Mouse (Mus musculus) stomach, postnatal 0 days (tissue): ENCODE data around the gene Traf2. TPM values are rescaled to one million over a fixed set of nuclear protein-coding genes. Genes with fewer than 3 reads are reported as not detected.
A peak's percentile ranks its signal among the peaks of the same experiment; 100 is the strongest.

Experiments
- ATAC-seq: fragments of 200-750 bp; cut with Nextera tagmentation; 2 replicates; pipeline ENCODE4 v1.8.0; 2017; ENCODE audit not compliant: low FRiP score, low TSS enrichment
- DNase-seq: peaks from one replicate; pipeline ENCODE4 v3.0.0-alpha.2; 2016; ENCODE audit warnings: low spot score
- H3K27ac ChIP-seq: fragments of 300-500 bp; sonication (generic); replicated peaks from 2 replicates; pipeline ENCODE4 v1.5.1; 2014; ENCODE audit warnings: mild to moderate bottlenecking, control low read depth
- H3K27me3 ChIP-seq: fragments of 300-500 bp; sonication (generic); 2 replicates; pipeline ENCODE4 v1.6.1; 2014; ENCODE audit warnings: low read length; ENCODE audit not compliant: control insufficient read depth, insufficient read depth
- H3K36me3 ChIP-seq: fragments of 300-500 bp; sonication (generic); 2 replicates; pipeline ENCODE4 v1.6.1; 2014; ENCODE audit warnings: low read length, mixed read lengths; ENCODE audit not compliant: control insufficient read depth, insufficient read depth
- H3K4me1 ChIP-seq: fragments of 300-500 bp; sonication (generic); replicated peaks from 2 replicates; pipeline ENCODE4 v1.6.1; 2014; ENCODE audit warnings: antibody characterized with exemption; ENCODE audit not compliant: control insufficient read depth, insufficient read depth
- H3K4me2 ChIP-seq: fragments of 300-500 bp; sonication (generic); replicated peaks from 2 replicates; pipeline ENCODE4 v1.6.1; 2014; ENCODE audit warnings: low read depth, mild to moderate bottlenecking, control low read depth, moderate library complexity
- H3K4me3 ChIP-seq: fragments of 300-500 bp; sonication (generic); 2 replicates; pipeline ENCODE4 v1.5.1; 2014; ENCODE audit warnings: low read depth, low read length, control low read depth
- H3K9ac ChIP-seq: fragments of 300-500 bp; sonication (generic); 2 replicates; pipeline ENCODE4 v1.6.1; 2014; ENCODE audit warnings: mild to moderate bottlenecking, low read length, control low read depth, mixed read lengths
- H3K9me3 ChIP-seq: fragments of 300-500 bp; sonication (generic); 2 replicates; pipeline ENCODE4 v1.6.1; 2016; ENCODE audit warnings: low read length; ENCODE audit not compliant: control insufficient read depth
- CTCF ChIP-seq: IDR thresholded peaks from 2 replicates; pipeline ENCODE4 v1.5.1; 2016; ENCODE audit warnings: antibody characterized with exemption, low read depth, mild to moderate bottlenecking, moderate library complexity
- EP300 ChIP-seq: optimal IDR thresholded peaks from 2 replicates; pipeline ENCODE3; 2016; ENCODE audit warnings: antibody characterized with exemption
- WGBS: fragments of 180-500 bp; shearing (Covaris S2); extraction: QIAGEN DNeasy Blood & Tissue Kit; methylation state at CpG from one replicate; pipeline ENCODE4 v1.1.7; 2014; 5-methylcytosine and 5-hydroxymethylcytosine counted together
- polyA plus RNA-seq: library from polyadenylated mRNA; unstranded; fragments of >200 nt; fragmentation: Nextera tagmentation; extraction: Ambion mirVana; gene quantifications from 2 replicates; pipeline ENCODE4 v1.2.1, GENCODE M21; 2015

The Traf2 gene
- polyA plus RNA-seq: 15.9 and 16.0 TPM in 2 replicates

DNA sequence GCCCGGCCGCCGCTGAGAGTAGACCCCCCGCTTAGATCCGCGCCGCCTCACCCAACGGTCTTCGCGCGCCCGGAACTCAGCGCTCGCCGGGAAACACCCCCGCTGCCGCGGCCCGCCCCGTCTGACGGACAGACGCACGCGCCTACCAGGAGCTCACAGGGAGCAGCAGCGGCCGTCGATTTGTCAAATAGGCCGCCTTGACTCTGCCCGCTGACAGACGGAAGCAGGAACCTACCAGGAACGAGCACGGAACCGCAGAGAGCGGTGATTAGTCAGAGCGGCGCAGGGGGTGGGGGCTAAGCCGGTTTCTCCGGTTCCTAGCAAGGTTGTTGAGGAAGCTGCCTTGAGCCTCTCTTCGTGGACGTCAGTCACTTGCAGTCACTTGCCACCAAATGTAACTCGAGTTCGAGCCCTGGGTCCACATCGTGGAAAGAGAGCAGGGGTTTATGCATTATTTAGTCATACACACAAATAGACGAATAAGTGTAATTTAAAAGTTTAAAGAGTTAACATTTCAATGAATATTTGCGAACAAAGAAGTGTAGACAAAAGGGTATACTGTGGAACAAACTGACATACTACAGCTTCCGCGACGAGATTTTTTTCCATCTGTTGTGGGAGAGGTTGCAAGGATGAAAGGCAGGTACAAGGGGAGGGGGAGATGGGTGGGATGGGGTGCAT is at the start of gene Traf2:
TSS of gene Traf2 (minus strand) at position 130 of the 681 bp plus-strand sequence.
- Histone ChIP-seq H3K4me3 (peak within 1 kb of the TSS; percentile 76), H3K4me2 (peak within 1 kb of the TSS; percentile 79), H3K9me3 (no peaks in the 10 kb centered on the region), H3K9ac (peak within 1 kb of the TSS; percentile 80), H3K36me3 (no peaks in the 10 kb centered on the region), H3K4me1 (no peaks in the 10 kb centered on the region), H3K27me3 (no peaks in the 10 kb centered on the region), H3K27ac (peak within 1 kb of the TSS; percentile 61)
- TF ChIP-seq EP300 (peak; percentile 86), CTCF (no peak)
- DNase-seq (peak; percentile 99), ATAC-seq (peak; percentile 100)
- WGBS: 2% methylated on average over 48 of the region's 48 CpGs

GRCm38 (mm10) chr2:25591863-25592262 is 45.1 kb upstream of the Traf2 start:
- ATAC-seq (peak; percentile 45; the same call in 1 of the 2 replicates), DNase-seq (peak; percentile 44)
- peaks cover 28% of the 10 kb centered on the region for H3K36me3 ChIP-seq
- no peak overlapping the region for H3K9ac ChIP-seq
- H3K27ac ChIP-seq: no peak overlapping the region
- peak; percentile 68 for TF ChIP-seq CTCF
- no peak for TF ChIP-seq EP300
- WGBS: 71% methylated on average over 2 of the region's 2 CpGs
- no peak overlapping the region for H3K4me3 ChIP-seq
- H3K4me2 ChIP-seq: no peak overlapping the region
- no peaks in the 10 kb centered on the region for H3K27me3 ChIP-seq
- no peaks in the 10 kb centered on the region for H3K9me3 ChIP-seq
- no peaks in the 10 kb centered on the region for H3K4me1 ChIP-seq

DNA sequence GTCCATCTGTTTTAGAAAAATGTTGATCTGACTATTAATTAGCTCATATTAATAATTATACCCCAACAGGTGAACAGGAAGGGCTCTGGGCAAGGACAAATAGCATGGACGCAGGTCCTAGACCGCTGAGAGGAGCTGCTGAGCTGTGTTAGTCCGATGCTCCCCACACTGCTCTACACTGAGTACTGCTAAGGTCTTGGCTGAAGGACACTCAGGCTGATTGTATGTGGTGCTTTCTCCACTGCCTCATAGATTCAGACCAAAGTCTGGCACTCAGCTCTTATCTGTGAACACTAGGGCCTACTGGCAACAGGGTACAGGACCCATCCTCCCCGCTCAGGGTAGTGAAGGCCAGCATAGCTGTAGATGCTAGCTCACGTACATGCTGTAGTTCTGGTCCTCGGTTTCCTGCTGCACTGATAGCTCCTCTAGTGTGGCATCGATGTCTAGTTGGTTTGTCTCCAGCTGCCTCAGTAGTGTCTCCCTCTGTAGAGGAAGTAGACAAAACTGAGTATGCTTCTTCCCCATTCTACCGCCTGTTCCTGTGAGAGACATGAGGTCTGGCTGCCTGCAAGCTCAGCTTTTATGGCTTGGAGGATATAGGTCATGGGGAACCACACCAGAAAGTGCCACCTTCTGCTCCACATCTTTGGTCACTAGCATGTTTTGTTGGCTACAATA is 41.6 kb upstream of the Traf2 start:
- H3K27me3 ChIP-seq: no peaks in the 10 kb centered on the region
- no peak overlapping the region for H3K4me2 ChIP-seq
- H3K4me1 ChIP-seq: no peaks in the 10 kb centered on the region
- H3K27ac ChIP-seq: no peak overlapping the region
- ATAC-seq (no peak), DNase-seq (no peak)
- H3K9ac ChIP-seq: no peak overlapping the region
- H3K36me3 ChIP-seq: peaks cover 20% of the 10 kb centered on the region
- 93% methylated on average over 8 of the region's 8 CpGs for WGBS
- H3K9me3 ChIP-seq: no peaks in the 10 kb centered on the region
- TF ChIP-seq EP300 (no peak), CTCF (no peak)
- H3K4me3 ChIP-seq: no peak overlapping the region

DNA sequence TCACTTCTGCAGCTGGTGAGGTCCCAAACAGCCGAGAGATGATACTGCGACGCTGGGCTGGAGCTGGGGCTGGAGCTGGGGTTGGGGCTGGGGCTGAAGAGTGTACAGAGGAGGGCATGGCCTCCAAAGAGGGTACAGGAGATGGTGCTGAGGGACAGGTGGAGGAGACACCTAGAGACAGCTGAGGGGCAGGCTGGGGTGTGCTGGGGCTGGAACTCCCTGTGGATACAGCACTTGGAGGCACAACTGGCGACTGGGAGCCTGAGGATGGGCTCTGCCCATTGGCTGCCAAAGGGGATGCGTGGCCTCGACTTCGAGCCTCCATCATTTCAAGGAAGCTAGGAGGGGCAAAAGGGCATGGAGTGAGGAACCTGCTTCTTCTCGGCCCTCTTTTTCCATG is 40.5 kb upstream of the Traf2 start:
- no peak overlapping the region for H3K4me2 ChIP-seq
- H3K4me3 ChIP-seq: no peak overlapping the region
- DNase-seq (no peak), ATAC-seq (no peak)
- H3K36me3 ChIP-seq: peaks cover 16% of the 10 kb centered on the region
- no peaks in the 10 kb centered on the region for H3K4me1 ChIP-seq
- TF ChIP-seq EP300 (no peak), CTCF (no peak)
- no peak overlapping the region for H3K9ac ChIP-seq
- H3K27me3 ChIP-seq: no peaks in the 10 kb centered on the region
- no peak overlapping the region for H3K27ac ChIP-seq
- H3K9me3 ChIP-seq: no peaks in the 10 kb centered on the region
- 94% methylated on average over 8 of the region's 8 CpGs for WGBS

DNA sequence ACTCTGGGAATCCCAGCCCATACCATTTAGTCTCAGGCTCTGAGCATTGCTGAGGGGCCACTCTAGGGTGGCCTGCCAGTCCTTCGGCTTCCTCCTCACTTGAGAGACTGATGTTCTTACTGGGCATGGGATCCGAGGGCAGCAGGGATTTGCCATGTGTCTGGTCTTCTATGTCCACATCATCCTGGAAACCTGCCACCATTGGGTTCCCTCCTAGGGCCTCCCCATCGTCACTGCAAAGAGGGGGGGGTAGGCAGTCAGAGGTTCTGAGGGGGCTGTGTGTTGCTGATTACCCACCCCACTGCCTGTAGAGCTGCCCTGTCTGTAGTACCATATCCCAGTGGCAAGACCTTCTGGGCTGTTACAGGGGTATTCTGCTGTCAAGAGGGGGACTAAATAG is 38.9 kb upstream of the Traf2 start:
- Histone ChIP-seq H3K9me3 (no peaks in the 10 kb centered on the region), H3K27ac (no peak overlapping the region), H3K4me3 (no peak overlapping the region), H3K27me3 (no peaks in the 10 kb centered on the region), H3K4me1 (0 out of 2 replicates have a peak, but pooled peaks cover 5% of the 10 kb centered on the region), H3K9ac (no peak overlapping the region), H3K36me3 (peaks cover 10% of the 10 kb centered on the region), H3K4me2 (no peak overlapping the region)
- TF ChIP-seq EP300: no peak
- DNase-seq: no peak
- ATAC-seq: no peak
- 79% methylated on average over 3 of the region's 3 CpGs for WGBS

GRCm38 (mm10) chr2:25584856-25585255 is 38.1 kb upstream of the Traf2 start:
- DNase-seq (no peak), ATAC-seq (no peak)
- no peak overlapping the region for H3K4me2 ChIP-seq
- H3K27ac ChIP-seq: no peak overlapping the region
- no peak overlapping the region for H3K4me3 ChIP-seq
- H3K9me3 ChIP-seq: no peaks in the 10 kb centered on the region
- peaks cover 2% of the 10 kb centered on the region for H3K27me3 ChIP-seq
- peaks cover 7% of the 10 kb centered on the region for H3K36me3 ChIP-seq
- H3K9ac ChIP-seq: no peak overlapping the region
- TF ChIP-seq CTCF: no peak
- no peak for TF ChIP-seq EP300
- peaks cover 5% of the 10 kb centered on the region; the same call in 1 of the 2 replicates for H3K4me1 ChIP-seq
- 73% methylated on average over 4 of the region's 4 CpGs for WGBS
